Mouse (Mus musculus) lung, embryonic 14.5 days (tissue): Measurements from ENCODE around the gene Vps36. TPM values are rescaled to one million over a fixed set of nuclear protein-coding genes. Genes with fewer than 3 reads are reported as not detected.

Source experiments
- ATAC-seq: fragments of 200-750 bp; cut with Nextera tagmentation; 2 replicates; pipeline ENCODE4 v1.8.0; 2017; ENCODE audit warnings: mild to moderate bottlenecking, moderate TSS enrichment, moderate library complexity; ENCODE audit not compliant: insufficient read depth
- DNase-seq: peaks from one replicate; pipeline ENCODE4 v3.0.0-alpha.2; 2015
- H3K27ac ChIP-seq: fragments of 300-500 bp; sonication (generic); 2 replicates; pipeline ENCODE4 v1.5.1; 2014; ENCODE audit warnings: low read depth, mild to moderate bottlenecking, moderate library complexity
- H3K27me3 ChIP-seq: fragments of 300-500 bp; sonication (generic); 2 replicates; pipeline ENCODE4 v1.6.1; 2014; ENCODE audit warnings: low read length, control low read depth; ENCODE audit not compliant: insufficient read depth
- H3K36me3 ChIP-seq: fragments of 300-500 bp; sonication (generic); 2 replicates; pipeline ENCODE4 v1.6.1; 2014; ENCODE audit warnings: control low read depth; ENCODE audit not compliant: insufficient read depth
- H3K4me1 ChIP-seq: fragments of 300-500 bp; sonication (generic); 2 replicates; pipeline ENCODE4 v1.6.1; 2014; ENCODE audit warnings: antibody characterized with exemption, control low read depth; ENCODE audit not compliant: insufficient read depth
- H3K4me2 ChIP-seq: fragments of 300-500 bp; sonication (generic); 2 replicates; pipeline ENCODE4 v1.6.1; 2014; ENCODE audit warnings: mild to moderate bottlenecking
- H3K4me3 ChIP-seq: fragments of 300-500 bp; sonication (generic); 2 replicates; pipeline ENCODE4 v1.5.1; 2014; ENCODE audit warnings: low read depth, low read length
- H3K9ac ChIP-seq: fragments of 300-500 bp; sonication (generic); 2 replicates; pipeline ENCODE4 v1.6.1; 2014
- H3K9me3 ChIP-seq: fragments of 300-500 bp; sonication (generic); 2 replicates; pipeline ENCODE4 v1.6.1; 2016; ENCODE audit warnings: low read depth, low read length, control low read depth
- CTCF ChIP-seq: IDR thresholded peaks from 2 replicates; pipeline ENCODE4 v1.5.1; 2016; ENCODE audit warnings: antibody characterized with exemption, low read depth
- WGBS: fragments of 180-500 bp; shearing (Covaris S2); extraction: QIAGEN DNeasy Blood & Tissue Kit; methylation state at CpG from one replicate; pipeline ENCODE4 v1.1.7; 2014; 5-methylcytosine and 5-hydroxymethylcytosine counted together
- polyA plus RNA-seq: library from polyadenylated mRNA; unstranded; fragments of >200 nt; fragmentation: Nextera tagmentation; extraction: Ambion mirVana; gene quantifications from 2 replicates; pipeline ENCODE4 v1.2.1, GENCODE M21; 2014

Vps36 gene
- polyA plus RNA-seq, 1 experiment from 2014 or later = 55.6 TPM

- ATAC-seq (no peak), DNase-seq (no peak)
These were observed 56.5 kb downstream of the Vps36 start for GRCm38 (mm10) chr8:22249080-22249479.

GRCm38 (mm10) chr8:22258946-22259450 is 66.4 kb downstream of the Vps36 start:
- no peak for ATAC-seq

More at GRCm38 (mm10) chr8:22249080-22249479, 56.5 kb downstream of the Vps36 start:
- Histone ChIP-seq H3K36me3 (no peaks in the 10 kb centered on the region), H3K27me3 (no peaks in the 10 kb centered on the region), H3K9ac (no peak overlapping the region), H3K4me2 (no peak overlapping the region), H3K4me3 (no peak overlapping the region), H3K27ac (no peak overlapping the region), H3K9me3 (no peaks in the 10 kb centered on the region), H3K4me1 (no peaks in the 10 kb centered on the region)
- no peak for TF ChIP-seq CTCF
- 68% methylated on average over 9 of the region's 9 CpGs for WGBS

GRCm38 (mm10) chr8:22259531-22259930 is 66.9 kb downstream of the Vps36 start:
- 0 out of 2 replicates have a peak, but pooled peaks have one; percentile 19 for ATAC-seq
- no peaks in the 10 kb centered on the region for H3K4me1 ChIP-seq
- H3K9me3 ChIP-seq = no peaks in the 10 kb centered on the region
- 80% methylated on average over 12 of the region's 12 CpGs for WGBS
- no peak overlapping the region for H3K9ac ChIP-seq
- no peak for DNase-seq
- no peaks in the 10 kb centered on the region for H3K27me3 ChIP-seq
- H3K36me3 ChIP-seq = peaks cover 10% of the 10 kb centered on the region; the same call in 1 of the 2 replicates
- no peak overlapping the region for H3K4me2 ChIP-seq
- TF ChIP-seq CTCF = no peak
- H3K27ac ChIP-seq = no peak overlapping the region
- H3K4me3 ChIP-seq = no peak overlapping the region

More at GRCm38 (mm10) chr8:22258946-22259450, 66.4 kb downstream of the Vps36 start:
- Histone ChIP-seq H3K27me3 (no peaks in the 10 kb centered on the region), H3K4me1 (no peaks in the 10 kb centered on the region), H3K4me3 (no peak overlapping the region), H3K27ac (no peak overlapping the region), H3K36me3 (peaks cover 10% of the 10 kb centered on the region; the same call in 1 of the 2 replicates), H3K4me2 (no peak overlapping the region), H3K9ac (no peak overlapping the region), H3K9me3 (0 out of 2 replicates have a peak, but pooled peaks cover 2% of the 10 kb centered on the region)
- WGBS = 82% methylated on average over 18 of the region's 18 CpGs
- TF ChIP-seq CTCF = no peak
- DNase-seq = no peak

- peak; percentile 55 for ATAC-seq
- Histone ChIP-seq H3K9me3 (no peaks in the 10 kb centered on the region), H3K27ac (no peak overlapping the region), H3K9ac (no peak overlapping the region), H3K4me2 (no peak overlapping the region), H3K27me3 (no peaks in the 10 kb centered on the region), H3K4me1 (no peaks in the 10 kb centered on the region), H3K36me3 (peaks cover 10% of the 10 kb centered on the region; the same call in 1 of the 2 replicates), H3K4me3 (no peak overlapping the region)
- peak; percentile 56 for DNase-seq
- TF ChIP-seq CTCF = no peak
- 20% methylated on average over 9 of the region's 9 CpGs for WGBS
These were observed 67.6 kb downstream of the Vps36 start for GRCm38 (mm10) chr8:22260091-22260722.

GRCm38 (mm10) chr8:22262267-22262666 is 69.7 kb downstream of the Vps36 start:
- no peak overlapping the region for H3K4me2 ChIP-seq
- no peak overlapping the region for H3K9ac ChIP-seq
- TF ChIP-seq CTCF = no peak
- H3K4me1 ChIP-seq = no peaks in the 10 kb centered on the region
- H3K9me3 ChIP-seq = no peaks in the 10 kb centered on the region
- DNase-seq (no peak), ATAC-seq (no peak)
- H3K27me3 ChIP-seq = no peaks in the 10 kb centered on the region
- H3K36me3 ChIP-seq = peaks cover 7% of the 10 kb centered on the region; the same call in 1 of the 2 replicates
- WGBS = 78% methylated on average over 3 of the region's 3 CpGs
- no peak overlapping the region for H3K4me3 ChIP-seq
- no peak overlapping the region for H3K27ac ChIP-seq

- Histone ChIP-seq H3K9ac (no peak overlapping the region), H3K36me3 (no peaks in the 10 kb centered on the region), H3K4me2 (no peak overlapping the region), H3K27ac (no peak overlapping the region), H3K9me3 (no peaks in the 10 kb centered on the region), H3K4me1 (no peaks in the 10 kb centered on the region), H3K4me3 (no peak overlapping the region), H3K27me3 (no peaks in the 10 kb centered on the region)
- no peak for ATAC-seq
- no peak for TF ChIP-seq CTCF
- WGBS = 73% methylated on average over 6 of the region's 6 CpGs
- no peak for DNase-seq
These were observed 71.7 kb downstream of the Vps36 start for GRCm38 (mm10) chr8:22264292-22264691.

- no peaks in the 10 kb centered on the region for H3K36me3 ChIP-seq
- DNase-seq (no peak), ATAC-seq (no peak)
- H3K9ac ChIP-seq = no peak overlapping the region
- H3K4me3 ChIP-seq = no peak overlapping the region
- no peak overlapping the region for H3K4me2 ChIP-seq
- H3K4me1 ChIP-seq = no peaks in the 10 kb centered on the region
- TF ChIP-seq CTCF = no peak
- no peaks in the 10 kb centered on the region for H3K9me3 ChIP-seq
- H3K27me3 ChIP-seq = no peaks in the 10 kb centered on the region
- WGBS = 74% methylated on average over 6 of the region's 6 CpGs
- no peak overlapping the region for H3K27ac ChIP-seq
These were observed 72.2 kb downstream of the Vps36 start for GRCm38 (mm10) chr8:22264787-22265186.
